Mouse (Mus musculus): ENCODE results near the gene Sprr1a. TPM values are rescaled to one million over a fixed set of nuclear protein-coding genes. Genes with fewer than 3 reads are reported as not detected.

The Sprr1a gene
- polyA plus RNA-seq, 1 experiment from 2014 or later: not detected

- Histone ChIP-seq H3K9me3 (no peaks in the 10 kb centered on the region), H3K27ac (replicated peaks) (no peak overlapping the region), H3K27me3 (replicated peaks; ENCODE audit: low read depth, poor library complexity, severe bottlenecking) (no peaks in the 10 kb centered on the region), H3K36me3 (replicated peaks) (no peaks in the 10 kb centered on the region), H3K4me3 (no peak overlapping the region), H3K4me1 (no peaks in the 10 kb centered on the region)
- 87% methylated on average over 5 of the region's 5 CpGs for WGBS
- no peak for DNase-seq (ENCODE audit: low spot score)
These were observed 30.5 kb downstream of the Sprr1a start for GRCm38 (mm10) chr3:92455151-92455550.

DNA sequence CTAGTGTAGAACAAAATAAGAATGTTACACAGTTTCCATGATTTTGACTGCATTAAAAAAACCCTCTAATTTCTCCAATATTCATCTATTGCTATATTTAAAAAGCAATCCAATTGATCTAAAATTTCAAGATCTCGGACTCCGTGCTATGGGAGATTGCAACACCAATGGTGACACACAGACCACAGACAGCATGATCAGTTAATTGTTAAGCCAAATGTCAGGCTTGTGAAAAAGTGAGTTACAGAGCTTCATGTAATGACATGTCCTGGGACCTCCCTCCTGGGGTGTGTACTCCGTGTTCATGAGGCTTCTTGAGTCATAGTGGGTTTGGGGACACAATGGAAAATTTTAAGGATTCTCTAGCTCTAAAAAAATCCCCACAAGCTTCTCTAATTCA is 45.5 kb downstream of the Sprr1a start:
- WGBS: 88% methylated on average over 3 of the region's 3 CpGs
- H3K4me3 ChIP-seq: no peak overlapping the region
- no peaks in the 10 kb centered on the region for H3K27me3 ChIP-seq (replicated peaks; ENCODE audit: low read depth, poor library complexity, severe bottlenecking)
- no peaks in the 10 kb centered on the region for H3K9me3 ChIP-seq
- no peaks in the 10 kb centered on the region for H3K36me3 ChIP-seq (replicated peaks)
- no peak overlapping the region for H3K27ac ChIP-seq (replicated peaks)
- no peak for DNase-seq (ENCODE audit: low spot score)
- H3K4me1 ChIP-seq: no peaks in the 10 kb centered on the region

- H3K27ac ChIP-seq (replicated peaks): no peak within 1 kb of the TSS
- H3K9me3 ChIP-seq: no peaks in the 10 kb centered on the region
- DNase-seq (ENCODE audit: low spot score): no peak
- 92% methylated on average over 3 of the region's 3 CpGs for WGBS
- no peaks in the 10 kb centered on the region for H3K27me3 ChIP-seq (replicated peaks; ENCODE audit: low read depth, poor library complexity, severe bottlenecking)
- no peaks in the 10 kb centered on the region for H3K4me1 ChIP-seq
- H3K4me3 ChIP-seq: no peak within 1 kb of the TSS
- H3K36me3 ChIP-seq (replicated peaks): no peaks in the 10 kb centered on the region
These were observed 47.0 kb downstream of the Sprr1a start, which contains the start of gene Sprr1b for GRCm38 (mm10) chr3:92438689-92439088. Gene Sprr1b, minus strand, starts transcription at chr3:92438789.

Other genes starting within 250 kb of the Sprr1a start
- gene Sprr2a3, start 200.5 kb downstream of the Sprr1a start, polyA plus RNA-seq (2016; fragmentation: Nextera tagmentation; extraction: Ambion mirVana): not detected in 2 replicates
- not detected in 2 replicates for gene Sprr2b, start 169.3 kb downstream of the Sprr1a start, polyA plus RNA-seq (2016; fragmentation: Nextera tagmentation; extraction: Ambion mirVana)
- not detected in 2 replicates for gene Sprr2d, start 146.8 kb downstream of the Sprr1a start, polyA plus RNA-seq (2016; fragmentation: Nextera tagmentation; extraction: Ambion mirVana)
- not detected in 2 replicates for gene Sprr2e, start 133.8 kb downstream of the Sprr1a start, polyA plus RNA-seq (2016; fragmentation: Nextera tagmentation; extraction: Ambion mirVana)
- gene Sprr2f, start 120.7 kb downstream of the Sprr1a start, polyA plus RNA-seq (2016; fragmentation: Nextera tagmentation; extraction: Ambion mirVana): not detected in 2 replicates
- gene Sprr2h, start 100.2 kb downstream of the Sprr1a start, polyA plus RNA-seq (2016; fragmentation: Nextera tagmentation; extraction: Ambion mirVana): not detected in 2 replicates
- gene Sprr2i, start 77.9 kb downstream of the Sprr1a start, polyA plus RNA-seq (2016; fragmentation: Nextera tagmentation; extraction: Ambion mirVana): not detected in 2 replicates
- not detected in 2 replicates for gene Sprr2j-ps, start 67.8 kb downstream of the Sprr1a start, polyA plus RNA-seq (2016; fragmentation: Nextera tagmentation; extraction: Ambion mirVana)
- gene Gm9774, start 56.5 kb downstream of the Sprr1a start, polyA plus RNA-seq (2016; fragmentation: Nextera tagmentation; extraction: Ambion mirVana): 10.3 and 10.6 TPM in 2 replicates
- not detected in 2 replicates for gene Sprr2k, start 53.3 kb downstream of the Sprr1a start, polyA plus RNA-seq (2016; fragmentation: Nextera tagmentation; extraction: Ambion mirVana)
- not detected in 2 replicates for gene Sprr1b, start 47.1 kb downstream of the Sprr1a start, polyA plus RNA-seq (2016; fragmentation: Nextera tagmentation; extraction: Ambion mirVana)
- gene Sprr3, start 27.2 kb downstream of the Sprr1a start, polyA plus RNA-seq (2016; fragmentation: Nextera tagmentation; extraction: Ambion mirVana): not detected in 2 replicates
- gene Sprr4, start 14.6 kb upstream of the Sprr1a start, polyA plus RNA-seq (2016; fragmentation: Nextera tagmentation; extraction: Ambion mirVana): not detected in 2 replicates
- not detected in 2 replicates for gene 2310046K23Rik, start 48.6 kb upstream of the Sprr1a start, polyA plus RNA-seq (2016; fragmentation: Nextera tagmentation; extraction: Ambion mirVana)
- gene Ivl, start 87.8 kb upstream of the Sprr1a start, polyA plus RNA-seq (2016; fragmentation: Nextera tagmentation; extraction: Ambion mirVana): not detected in 2 replicates
- gene Smcp, start 103.1 kb upstream of the Sprr1a start, polyA plus RNA-seq (2016; fragmentation: Nextera tagmentation; extraction: Ambion mirVana): not detected in 2 replicates
- not detected in 2 replicates for gene 2210017I01Rik, start 121.6 kb upstream of the Sprr1a start, polyA plus RNA-seq (2016; fragmentation: Nextera tagmentation; extraction: Ambion mirVana)
- gene Lce6a, start 135.8 kb upstream of the Sprr1a start, polyA plus RNA-seq (2016; fragmentation: Nextera tagmentation; extraction: Ambion mirVana): not detected in 2 replicates
- not detected in 2 replicates for gene Lce1a1, start 162.4 kb upstream of the Sprr1a start, polyA plus RNA-seq (2016; fragmentation: Nextera tagmentation; extraction: Ambion mirVana)
- gene Lce1b, start 171.0 kb upstream of the Sprr1a start, polyA plus RNA-seq (2016; fragmentation: Nextera tagmentation; extraction: Ambion mirVana): not detected in 2 replicates
- not detected in 2 replicates for gene Lce1a2, start 184.4 kb upstream of the Sprr1a start, polyA plus RNA-seq (2016; fragmentation: Nextera tagmentation; extraction: Ambion mirVana)
- gene Lce1c, start 193.4 kb upstream of the Sprr1a start, polyA plus RNA-seq (2016; fragmentation: Nextera tagmentation; extraction: Ambion mirVana): not detected in 2 replicates
- not detected in 2 replicates for gene Lce1d, start 201.3 kb upstream of the Sprr1a start, polyA plus RNA-seq (2016; fragmentation: Nextera tagmentation; extraction: Ambion mirVana)
- gene Lce1e, start 223.2 kb upstream of the Sprr1a start, polyA plus RNA-seq (2016; fragmentation: Nextera tagmentation; extraction: Ambion mirVana): not detected in 2 replicates
- not detected in 2 replicates for gene Lce1f, start 234.5 kb upstream of the Sprr1a start, polyA plus RNA-seq (2016; fragmentation: Nextera tagmentation; extraction: Ambion mirVana)